In the genomic region with DNA sequence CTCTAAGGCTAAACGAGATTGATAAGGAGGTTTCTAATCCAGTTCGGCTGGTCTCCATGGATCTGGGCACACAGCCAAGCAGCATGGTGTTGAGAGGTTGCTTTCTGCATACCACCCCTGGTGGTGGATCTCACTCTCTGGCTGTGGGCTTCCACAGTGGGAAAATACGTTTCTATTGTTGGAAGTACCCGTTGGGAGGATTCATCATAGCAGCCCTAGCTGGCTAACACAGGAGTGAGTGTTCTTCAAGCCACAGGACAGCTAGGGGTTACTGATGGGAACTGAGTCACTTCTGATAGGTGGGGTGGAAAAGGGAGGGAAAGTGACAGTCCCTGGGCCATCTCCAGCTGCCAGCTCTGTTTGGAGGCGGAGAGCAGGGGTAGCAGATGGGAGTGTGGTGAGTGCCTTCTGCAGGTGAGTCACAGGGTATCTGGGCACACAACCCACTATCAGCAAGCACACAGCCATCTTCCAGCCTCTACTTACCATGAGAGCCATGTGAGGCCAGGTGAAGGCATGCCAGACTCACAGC, we compare ENCODE assay signal across 9 mouse cellular contexts.
DNase-seq lines count a peak whose midpoint lies in the region; ATAC-seq and TF ChIP-seq lines count a peak whose summit lies in the region.
"Had no signal": no experiment of that assay in that cellular context is flagged by ENCODE, and none has a peak within 500 bp of the region (broad histone marks: within the 10 kb centered on the region; RNA-seq: fewer than 3 reads in every experiment).

No protein-coding gene starts in this region.

- H3K27me3 ChIP-seq in hindbrain, embryonic 13.5 days = no peaks in the 10 kb centered on the region
- no peaks in the 10 kb centered on the region for H3K27me3 ChIP-seq in hindbrain, embryonic 10.5 days (ENCODE audit: insufficient read depth, poor library complexity, severe bottlenecking)
- H3K27me3 ChIP-seq in MEL (ENCODE audit: control insufficient read depth in 1 of 2, insufficient read depth in 2 of 2, low read length in 2 of 2) = no peaks in the 10 kb centered on the region
- no peaks in the 10 kb centered on the region for H3K27me3 ChIP-seq in intestine, postnatal 0 days (replicated peaks; ENCODE audit: control insufficient read depth, insufficient read depth, low read length)
- no peaks in the 10 kb centered on the region for H3K27me3 ChIP-seq in midbrain, embryonic 15.5 days (replicated peaks)
- H3K27me3 ChIP-seq: limb, embryonic 13.5 days had no signal

- no peak for DNase-seq in hindbrain, embryonic 10.5 days (ENCODE audit: low spot score)
- DNase-seq in MEL (ENCODE audit: low read depth, low spot score) = peak; percentile 28
- peak; percentile 42 to 57 for DNase-seq in cerebellum, postnatal 25 days
- no peak for DNase-seq in spleen, postnatal 36 days (ENCODE audit: low spot score in 2 of 2)
- DNase-seq in natural killer cell, adult 2 months (ENCODE audit: low spot score in 2 of 2) = no peak

- 0 out of 2 replicates have a peak, but pooled peaks have one; percentile 44 for ATAC-seq in hindbrain, embryonic 13.5 days (ENCODE audit: low FRiP score)
- no peak for ATAC-seq in intestine, postnatal 0 days
- peak; percentile 42; the same call in 1 of the 2 replicates for ATAC-seq in midbrain, embryonic 15.5 days (replicated peaks)

- H3K4me3 ChIP-seq in hindbrain, embryonic 13.5 days = no peak overlapping the region
- no peak overlapping the region for H3K4me3 ChIP-seq in hindbrain, embryonic 10.5 days
- no peak overlapping the region for H3K4me3 ChIP-seq in MEL (ENCODE audit: control insufficient read depth in 1 of 2, insufficient read depth in 1 of 2, low read depth in 2 of 2, low read length in 2 of 2)
- no peak overlapping the region for H3K4me3 ChIP-seq in intestine, postnatal 0 days (ENCODE audit: low read depth, low read length)
- no peak overlapping the region for H3K4me3 ChIP-seq in midbrain, embryonic 15.5 days
- H3K4me3 ChIP-seq: limb, embryonic 13.5 days had no signal

- H3K79me2 ChIP-seq in MEL (ENCODE audit: control insufficient read depth, insufficient read depth, low read length, poor library complexity) = no peaks in the 10 kb centered on the region

- TF ChIP-seq CTCF in MEL (IDR thresholded peaks at IDR 0.05 in 2 of 3, conservative IDR thresholded peaks at IDR 0.05 in 1 of 3; ENCODE audit: control insufficient read depth in 1 of 3, insufficient read depth in 1 of 3, low read depth in 2 of 3, low read length in 3 of 3, poor library complexity in 1 of 3, severe bottlenecking in 1 of 3) = peak in 1 of 3 experiments; percentile 1; a peak in 1 of 6 replicates
- peak; percentile 45 for TF ChIP-seq CTCF in intestine, postnatal 0 days (IDR thresholded peaks at IDR 0.05; ENCODE audit: low read depth)

- TF ChIP-seq EP300 in MEL (IDR thresholded peaks at IDR 0.05; ENCODE audit: low read depth in 1 of 2, low read length in 2 of 2) = no peak

- no peaks in the 10 kb centered on the region for H3K36me3 ChIP-seq in hindbrain, embryonic 13.5 days
- H3K36me3 ChIP-seq in hindbrain, embryonic 10.5 days = no peaks in the 10 kb centered on the region
- no peaks in the 10 kb centered on the region for H3K36me3 ChIP-seq in MEL (ENCODE audit: control insufficient read depth in 1 of 2, insufficient read depth in 2 of 2, low read length in 2 of 2)
- H3K36me3 ChIP-seq in intestine, postnatal 0 days (ENCODE audit: control insufficient read depth, insufficient read depth) = no peaks in the 10 kb centered on the region
- H3K36me3 ChIP-seq in midbrain, embryonic 15.5 days (replicated peaks) = no peaks in the 10 kb centered on the region
- H3K36me3 ChIP-seq: limb, embryonic 13.5 days had no signal

- H3K27ac ChIP-seq in hindbrain, embryonic 13.5 days = no peak overlapping the region; the same call in 1 of the 2 replicates
- H3K27ac ChIP-seq in hindbrain, embryonic 10.5 days = no peak overlapping the region; the same call in 1 of the 2 replicates
- H3K27ac ChIP-seq in MEL (ENCODE audit: control insufficient read depth, low read depth, low read length) = no peak overlapping the region
- no peak overlapping the region for H3K27ac ChIP-seq in intestine, postnatal 0 days (ENCODE audit: low read depth, low read length)
- H3K27ac ChIP-seq in midbrain, embryonic 15.5 days = no peak overlapping the region
- H3K27ac ChIP-seq: limb, embryonic 13.5 days had no signal

- WGBS in hindbrain, embryonic 13.5 days = 38% methylated on average over 5 of the region's 5 CpGs
- WGBS in hindbrain, embryonic 10.5 days = 69% methylated on average over 5 of the region's 5 CpGs
- WGBS in intestine, postnatal 0 days = 30% methylated on average over 5 of the region's 5 CpGs
- WGBS in midbrain, embryonic 15.5 days = 33% methylated on average over 5 of the region's 5 CpGs

- H3K4me2 ChIP-seq in hindbrain, embryonic 13.5 days = no peak overlapping the region
- H3K4me2 ChIP-seq in intestine, postnatal 0 days (replicated peaks; ENCODE audit: low read depth) = no peak overlapping the region
- H3K4me2 ChIP-seq in midbrain, embryonic 15.5 days = no peak overlapping the region
- H3K4me2 ChIP-seq: limb, embryonic 13.5 days had no signal

- TF ChIP-seq RAD21 in MEL (IDR thresholded peaks at IDR 0.05; ENCODE audit: low read depth, low read length) = no peak

- no peak overlapping the region for H3K9ac ChIP-seq in hindbrain, embryonic 13.5 days
- H3K9ac ChIP-seq in MEL (ENCODE audit: control insufficient read depth, low read depth, low read length, poor library complexity, severe bottlenecking) = no peak overlapping the region
- H3K9ac ChIP-seq in intestine, postnatal 0 days (ENCODE audit: low read depth, low read length) = no peak overlapping the region
- no peak overlapping the region for H3K9ac ChIP-seq in midbrain, embryonic 15.5 days
- H3K9ac ChIP-seq: limb, embryonic 13.5 days had no signal

- TF ChIP-seq POLR2A in MEL (IDR thresholded peaks at IDR 0.05; ENCODE audit: control insufficient read depth in 1 of 2, insufficient read depth in 1 of 2, low read depth in 1 of 2, low read length in 2 of 2, poor library complexity in 1 of 2) = no peak

- H3K4me1 ChIP-seq in hindbrain, embryonic 13.5 days (replicated peaks) = peaks cover 40% of the 10 kb centered on the region
- peaks cover 39% of the 10 kb centered on the region for H3K4me1 ChIP-seq in hindbrain, embryonic 10.5 days (replicated peaks)
- H3K4me1 ChIP-seq in MEL (ENCODE audit: control insufficient read depth in 1 of 2, insufficient read depth in 2 of 2, low read length in 2 of 2) = no peaks in the 10 kb centered on the region
- no peaks in the 10 kb centered on the region for H3K4me1 ChIP-seq in intestine, postnatal 0 days (replicated peaks; ENCODE audit: control insufficient read depth, insufficient read depth, low read length)
- H3K4me1 ChIP-seq in midbrain, embryonic 15.5 days = peaks cover 31% of the 10 kb centered on the region

- H3K9me3 ChIP-seq in hindbrain, embryonic 13.5 days = no peaks in the 10 kb centered on the region
- H3K9me3 ChIP-seq in hindbrain, embryonic 10.5 days = no peaks in the 10 kb centered on the region
- no peaks in the 10 kb centered on the region for H3K9me3 ChIP-seq in MEL (replicated peaks; ENCODE audit: insufficient read depth, low read length)
- H3K9me3 ChIP-seq in intestine, postnatal 0 days (ENCODE audit: control insufficient read depth) = no peaks in the 10 kb centered on the region
- H3K9me3 ChIP-seq in midbrain, embryonic 15.5 days = no peaks in the 10 kb centered on the region
- H3K9me3 ChIP-seq: limb, embryonic 13.5 days had no signal

TF ChIP-seq in MEL, 35 proteins besides CTCF, POLR2A, EP300 and RAD21:
- TF ChIP-seq MAFK (IDR thresholded peaks at IDR 0.05; ENCODE audit: borderline replicate concordance, low read depth, low read length) (no peak), TAL1 (IDR thresholded peaks at IDR 0.05; ENCODE audit: low read length) (no peak), CHD1 (IDR thresholded peaks at IDR 0.05; ENCODE audit: low read depth, low read length) (no peak), GABPA (IDR thresholded peaks at IDR 0.05; ENCODE audit: low read depth, low read length) (no peak), ZC3H11A (IDR thresholded peaks at IDR 0.05; ENCODE audit: low read depth, low read length) (no peak), UBTF (IDR thresholded peaks at IDR 0.05; ENCODE audit: borderline replicate concordance, insufficient read depth, low read depth, low read length) (no peak), MYB (IDR thresholded peaks at IDR 0.05; ENCODE audit: low read depth, low read length) (no peak), HCFC1 (IDR thresholded peaks at IDR 0.05; ENCODE audit: low read depth, low read length) (no peak), TBP (IDR thresholded peaks at IDR 0.05; ENCODE audit: low read depth, low read length) (no peak), MAZ (IDR thresholded peaks at IDR 0.05; ENCODE audit: low read depth, low read length) (no peak), ETS1 (IDR thresholded peaks at IDR 0.05; ENCODE audit: low read depth, low read length) (no peak), POLR2AphosphoS2 (IDR thresholded peaks at IDR 0.05; ENCODE audit: low read length) (no peak)

Comparison
In these comparisons a context has a peak if more than half of its experiments do, and no peak if none do; other contexts are left out.
1. DNase-seq: peak in MEL (single experiment) and cerebellum, postnatal 25 days (2 of 2); none in hindbrain, embryonic 10.5 days (single experiment), spleen, postnatal 36 days (0 of 2) and natural killer cell, adult 2 months (0 of 2).